8 mouse cellular contexts compared by ENCODE assay signal in genomic region chr8:126583534-126583933, GRCm38 (mm10). TPM values are rescaled to one million over a fixed set of nuclear protein-coding genes. Genes with fewer than 3 reads are reported as not detected.
DNase-seq lines count a peak whose midpoint lies in the region; ATAC-seq lines count a peak whose summit lies in the region.

No protein-coding gene starts in this region.

- peak overlapping the region; percentile 46 for H3K4me3 ChIP-seq in forebrain, embryonic 11.5 days (ENCODE audit: low read depth, low read length)
- H3K4me3 ChIP-seq in hindbrain, embryonic 16.5 days (ENCODE audit: low read length) = peak overlapping the region; percentile 55
- H3K4me3 ChIP-seq in liver, embryonic 11.5 days (ENCODE audit: low read depth, low read length) = peak overlapping the region; percentile 65
- peak overlapping the region; percentile 46 for H3K4me3 ChIP-seq in neural tube, embryonic 14.5 days (ENCODE audit: low read depth, low read length)

- 0 out of 2 replicates have a peak overlapping the region, but pooled peaks have one; percentile 15 for H3K27ac ChIP-seq in forebrain, embryonic 11.5 days (ENCODE audit: low read depth, low read length)
- peak overlapping the region; percentile 85 for H3K27ac ChIP-seq in hindbrain, embryonic 16.5 days (ENCODE audit: low read depth, low read length)
- peak overlapping the region; percentile 95 for H3K27ac ChIP-seq in liver, embryonic 11.5 days (ENCODE audit: low read depth, low read length)
- peak overlapping the region; percentile 64; the same call in 1 of the 2 replicates for H3K27ac ChIP-seq in neural tube, embryonic 14.5 days (ENCODE audit: low read depth, low read length)

- 3% methylated on average over 13 of the region's 13 CpGs for WGBS in forebrain, embryonic 11.5 days
- WGBS in hindbrain, embryonic 16.5 days = 3% methylated on average over 13 of the region's 13 CpGs
- WGBS in liver, embryonic 11.5 days = 15% methylated on average over 13 of the region's 13 CpGs
- 6% methylated on average over 13 of the region's 13 CpGs for WGBS in neural tube, embryonic 14.5 days

- H3K36me3 ChIP-seq in forebrain, embryonic 11.5 days (ENCODE audit: control insufficient read depth, insufficient read depth, low read length) = no peaks in the 10 kb centered on the region
- no peaks in the 10 kb centered on the region for H3K36me3 ChIP-seq in hindbrain, embryonic 16.5 days (ENCODE audit: control insufficient read depth, insufficient read depth, low read length)
- peaks cover 4% of the 10 kb centered on the region; the same call in 1 of the 2 replicates for H3K36me3 ChIP-seq in liver, embryonic 11.5 days (ENCODE audit: control insufficient read depth, insufficient read depth, low read length)
- peaks cover 5% of the 10 kb centered on the region; the same call in 1 of the 2 replicates for H3K36me3 ChIP-seq in neural tube, embryonic 14.5 days (ENCODE audit: control insufficient read depth, insufficient read depth, low read length)

- peaks cover 14% of the 10 kb centered on the region for H3K4me1 ChIP-seq in forebrain, embryonic 11.5 days (replicated peaks; ENCODE audit: control insufficient read depth, insufficient read depth, low read length)
- peaks cover 49% of the 10 kb centered on the region for H3K4me1 ChIP-seq in hindbrain, embryonic 16.5 days (ENCODE audit: control insufficient read depth, insufficient read depth, low read depth, low read length)
- H3K4me1 ChIP-seq in liver, embryonic 11.5 days (replicated peaks; ENCODE audit: control insufficient read depth, insufficient read depth, low read length) = peaks cover 35% of the 10 kb centered on the region
- H3K4me1 ChIP-seq in neural tube, embryonic 14.5 days (ENCODE audit: control insufficient read depth, insufficient read depth, low read length) = peaks cover 45% of the 10 kb centered on the region

- H3K9me3 ChIP-seq in forebrain, embryonic 11.5 days (ENCODE audit: control insufficient read depth, low read length) = no peaks in the 10 kb centered on the region
- H3K9me3 ChIP-seq in hindbrain, embryonic 16.5 days (ENCODE audit: control insufficient read depth, low read length) = peaks cover 3% of the 10 kb centered on the region; the same call in 1 of the 2 replicates
- no peaks in the 10 kb centered on the region for H3K9me3 ChIP-seq in liver, embryonic 11.5 days (ENCODE audit: control insufficient read depth, low read length)
- no peaks in the 10 kb centered on the region for H3K9me3 ChIP-seq in neural tube, embryonic 14.5 days (ENCODE audit: control insufficient read depth, low read length)

- DNase-seq in thymus, postnatal 36 days = peak; percentile 29 to 35
- DNase-seq in thymus, postnatal 14 days = no peak
- DNase-seq in forebrain, embryonic 11.5 days (ENCODE audit: low spot score) = peak; percentile 70
- no peak for DNase-seq in liver, embryonic 11.5 days (ENCODE audit: low spot score)
- no peak for DNase-seq in spleen, postnatal 10 days (ENCODE audit: low spot score in 2 of 2)
- DNase-seq in layer of hippocampus, postnatal 14 days (ENCODE audit: low spot score in 2 of 2) = no peak

- ATAC-seq in forebrain, embryonic 11.5 days (replicated peaks; ENCODE audit: low FRiP score) = peak; percentile 57
- 0 out of 2 replicates have a peak, but pooled peaks have one; percentile 12 for ATAC-seq in hindbrain, embryonic 16.5 days
- ATAC-seq in liver, embryonic 11.5 days (replicated peaks; ENCODE audit: low FRiP score) = no peak
- no peak for ATAC-seq in neural tube, embryonic 14.5 days (ENCODE audit: low read depth)

- peak overlapping the region; percentile 95 for H3K4me2 ChIP-seq in forebrain, embryonic 11.5 days (ENCODE audit: low read depth, low read length, severe bottlenecking)
- peak overlapping the region; percentile 97 for H3K4me2 ChIP-seq in hindbrain, embryonic 16.5 days (ENCODE audit: low read length)
- H3K4me2 ChIP-seq in liver, embryonic 11.5 days = peak overlapping the region; percentile 100
- peak overlapping the region; percentile 82 for H3K4me2 ChIP-seq in neural tube, embryonic 14.5 days (ENCODE audit: low read depth, low read length)

- no peaks in the 10 kb centered on the region for H3K27me3 ChIP-seq in forebrain, embryonic 11.5 days (ENCODE audit: control insufficient read depth, insufficient read depth, low read length)
- H3K27me3 ChIP-seq in hindbrain, embryonic 16.5 days (replicated peaks; ENCODE audit: control insufficient read depth, insufficient read depth, low read length) = no peaks in the 10 kb centered on the region
- H3K27me3 ChIP-seq in liver, embryonic 11.5 days (replicated peaks; ENCODE audit: control insufficient read depth, insufficient read depth, low read length) = no peaks in the 10 kb centered on the region
- H3K27me3 ChIP-seq in neural tube, embryonic 14.5 days (ENCODE audit: control insufficient read depth, insufficient read depth, low read length) = no peaks in the 10 kb centered on the region

- peak overlapping the region; percentile 75 for H3K9ac ChIP-seq in forebrain, embryonic 11.5 days (ENCODE audit: low read length)
- H3K9ac ChIP-seq in hindbrain, embryonic 16.5 days (ENCODE audit: low read depth, low read length) = peak overlapping the region; percentile 76
- peak overlapping the region; percentile 92 for H3K9ac ChIP-seq in liver, embryonic 11.5 days (ENCODE audit: low read depth, low read length)
- peak overlapping the region; percentile 39; the same call in 1 of the 2 replicates for H3K9ac ChIP-seq in neural tube, embryonic 14.5 days (replicated peaks; ENCODE audit: low read depth, low read length)

RNA-seq across cellular contexts. Expression of gene Irf2bp2, which starts 10.3 kb away (rescaled TPM):
- 4.5 and 4.6 TPM in 2 replicates for polyA plus RNA-seq in forebrain, embryonic 11.5 days (2014; fragmentation: Nextera tagmentation; extraction: Ambion mirVana)
- 8.0 and 8.2 TPM in 2 replicates for polyA plus RNA-seq in hindbrain, embryonic 16.5 days (2015; fragmentation: Nextera tagmentation; extraction: Ambion mirVana)
- 5.9 and 7.3 TPM in 2 replicates for polyA plus RNA-seq in liver, embryonic 11.5 days (2014; fragmentation: Nextera tagmentation; extraction: Ambion mirVana)
- polyA plus RNA-seq in neural tube, embryonic 14.5 days (2014; fragmentation: Nextera tagmentation; extraction: Ambion mirVana) = 8.5 and 8.8 TPM in 2 replicates
- 10 to 100 TPM; 57.1 to 61.7 TPM for total RNA-seq in layer of hippocampus, postnatal 14 days (2021)

Comparison
In these comparisons a context has a peak if more than half of its experiments do, and no peak if none do; other contexts are left out.
1. DNase-seq: peak in thymus, postnatal 36 days (2 of 2) and forebrain, embryonic 11.5 days (single experiment); none in thymus, postnatal 14 days (single experiment), liver, embryonic 11.5 days (single experiment), spleen, postnatal 10 days (0 of 2) and layer of hippocampus, postnatal 14 days (0 of 2).
2. ATAC-seq: peak in forebrain, embryonic 11.5 days (single experiment) and hindbrain, embryonic 16.5 days (single experiment); none in liver, embryonic 11.5 days (single experiment) and neural tube, embryonic 14.5 days (single experiment).
3. H3K27ac ChIP-seq: peak in every context shown above with its lines; median percentile 95 in liver, embryonic 11.5 days; 85 in hindbrain, embryonic 16.5 days; 64 in neural tube, embryonic 14.5 days; 15 in forebrain, embryonic 11.5 days.
4. H3K9ac ChIP-seq: peak in every context shown above with its lines; median percentile 92 in liver, embryonic 11.5 days; 76 in hindbrain, embryonic 16.5 days; 75 in forebrain, embryonic 11.5 days; 39 in neural tube, embryonic 14.5 days.
5. Peak in every context shown above with its lines, with median percentiles within 50 percentile points of each other: H3K4me2 ChIP-seq and H3K4me3 ChIP-seq.